Mouse (Mus musculus) kidney, embryonic 15.5 days (tissue): Measurements from ENCODE around the gene Carns1. TPM values are rescaled to one million over a fixed set of nuclear protein-coding genes. Genes with fewer than 3 reads are reported as not detected.

Experiments used
- ATAC-seq: fragments of 200-750 bp; cut with Nextera tagmentation; replicated peaks from 2 replicates; pipeline ENCODE4 v1.8.0; 2017; ENCODE audit warnings: moderate TSS enrichment; ENCODE audit not compliant: low FRiP score
- H3K27ac ChIP-seq: fragments of 300-500 bp; sonication (generic); 2 replicates; pipeline ENCODE4 v1.5.1; 2015; ENCODE audit warnings: mild to moderate bottlenecking, inconsistent platforms
- H3K27me3 ChIP-seq: fragments of 300-500 bp; sonication (generic); 2 replicates; pipeline ENCODE4 v1.6.1; 2015; ENCODE audit warnings: inconsistent platforms
- H3K36me3 ChIP-seq: fragments of 300-500 bp; sonication (generic); 2 replicates; pipeline ENCODE4 v1.6.1; 2015; ENCODE audit warnings: inconsistent platforms
- H3K4me1 ChIP-seq: fragments of 300-500 bp; sonication (generic); 2 replicates; pipeline ENCODE4 v1.6.1; 2015; ENCODE audit warnings: inconsistent platforms
- H3K4me2 ChIP-seq: fragments of 300-500 bp; sonication (generic); 2 replicates; pipeline ENCODE4 v1.6.1; 2015; ENCODE audit warnings: moderate library complexity, mild to moderate bottlenecking, inconsistent platforms
- H3K4me3 ChIP-seq: fragments of 300-500 bp; sonication (generic); replicated peaks from 2 replicates; pipeline ENCODE4 v1.5.1; 2015; ENCODE audit warnings: mild to moderate bottlenecking, inconsistent platforms
- H3K9ac ChIP-seq: fragments of 300-500 bp; sonication (generic); 2 replicates; pipeline ENCODE4 v1.6.1; 2015; ENCODE audit warnings: mild to moderate bottlenecking, inconsistent platforms
- H3K9me3 ChIP-seq: fragments of 300-500 bp; sonication (generic); replicated peaks from 2 replicates; pipeline ENCODE4 v1.6.1; 2016; ENCODE audit warnings: inconsistent platforms
- WGBS: fragments of 180-500 bp; shearing (Covaris S2); methylation state at CpG from one replicate; pipeline ENCODE4 v1.1.7; 2015; ENCODE audit warnings: mixed read lengths; 5-methylcytosine and 5-hydroxymethylcytosine counted together
- polyA plus RNA-seq: library from polyadenylated mRNA; unstranded; fragments of >200 nt; fragmentation: Nextera tagmentation; extraction: Ambion mirVana; gene quantifications from 2 replicates; pipeline ENCODE4 v1.2.1, GENCODE M21; 2015

Gene Carns1
- polyA plus RNA-seq, 1 experiment from 2014 or later: 2.9 TPM

DNA sequence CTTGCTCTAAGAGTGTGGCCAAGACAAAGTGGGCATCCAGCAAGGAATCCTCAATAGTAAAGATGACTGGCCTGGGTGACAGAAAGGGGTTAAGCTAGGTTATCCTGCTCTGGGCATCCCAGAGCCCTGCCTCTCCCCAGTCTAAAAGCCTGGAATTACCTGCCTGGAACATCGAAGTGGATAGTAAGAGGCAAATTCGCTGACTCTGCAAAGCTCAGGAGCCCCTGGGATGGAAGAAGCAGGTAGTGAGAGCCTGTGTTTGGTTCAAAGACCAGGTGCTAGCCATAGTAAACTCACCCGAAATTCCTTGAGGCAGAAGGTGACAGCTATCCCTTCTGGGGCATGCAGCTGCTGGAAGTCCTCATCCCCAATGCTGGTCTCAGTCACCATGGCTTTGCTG, 21.9 kb upstream of the Carns1 start:
- ATAC-seq: no peak
- 0 out of 2 replicates have a peak overlapping the region, but pooled peaks have one; percentile 45 for H3K27ac ChIP-seq
- H3K9ac ChIP-seq: no peak overlapping the region; the same call in 1 of the 2 replicates
- 63% methylated on average over 3 of the region's 3 CpGs for WGBS
- peaks cover 72% of the 10 kb centered on the region for H3K4me1 ChIP-seq
- no peaks in the 10 kb centered on the region for H3K27me3 ChIP-seq
- peaks cover 70% of the 10 kb centered on the region for H3K36me3 ChIP-seq
- no peak overlapping the region for H3K4me2 ChIP-seq
- no peak overlapping the region for H3K4me3 ChIP-seq
- H3K9me3 ChIP-seq: no peaks in the 10 kb centered on the region

- Histone ChIP-seq H3K4me1 (peaks cover 67% of the 10 kb centered on the region), H3K4me2 (no peak overlapping the region), H3K9ac (no peak overlapping the region), H3K36me3 (peaks cover 70% of the 10 kb centered on the region), H3K27me3 (no peaks in the 10 kb centered on the region), H3K27ac (peak overlapping the region; percentile 45), H3K4me3 (no peak overlapping the region), H3K9me3 (no peaks in the 10 kb centered on the region)
- 6% methylated on average over 5 of the region's 5 CpGs for WGBS
- no peak for ATAC-seq
These were observed 21.3 kb upstream of the Carns1 start for GRCm38 (mm10) chr19:4196548-4196947.

- Histone ChIP-seq H3K27me3 (no peaks in the 10 kb centered on the region), H3K4me3 (no peak overlapping the region), H3K36me3 (peaks cover 70% of the 10 kb centered on the region), H3K4me2 (no peak overlapping the region), H3K9me3 (no peaks in the 10 kb centered on the region), H3K9ac (no peak overlapping the region), H3K4me1 (peaks cover 72% of the 10 kb centered on the region), H3K27ac (peak overlapping the region; percentile 45)
- no peak for ATAC-seq
- 27% methylated on average over 2 of the region's 2 CpGs for WGBS
These were observed 20.8 kb upstream of the Carns1 start for GRCm38 (mm10) chr19:4196048-4196447.

DNA sequence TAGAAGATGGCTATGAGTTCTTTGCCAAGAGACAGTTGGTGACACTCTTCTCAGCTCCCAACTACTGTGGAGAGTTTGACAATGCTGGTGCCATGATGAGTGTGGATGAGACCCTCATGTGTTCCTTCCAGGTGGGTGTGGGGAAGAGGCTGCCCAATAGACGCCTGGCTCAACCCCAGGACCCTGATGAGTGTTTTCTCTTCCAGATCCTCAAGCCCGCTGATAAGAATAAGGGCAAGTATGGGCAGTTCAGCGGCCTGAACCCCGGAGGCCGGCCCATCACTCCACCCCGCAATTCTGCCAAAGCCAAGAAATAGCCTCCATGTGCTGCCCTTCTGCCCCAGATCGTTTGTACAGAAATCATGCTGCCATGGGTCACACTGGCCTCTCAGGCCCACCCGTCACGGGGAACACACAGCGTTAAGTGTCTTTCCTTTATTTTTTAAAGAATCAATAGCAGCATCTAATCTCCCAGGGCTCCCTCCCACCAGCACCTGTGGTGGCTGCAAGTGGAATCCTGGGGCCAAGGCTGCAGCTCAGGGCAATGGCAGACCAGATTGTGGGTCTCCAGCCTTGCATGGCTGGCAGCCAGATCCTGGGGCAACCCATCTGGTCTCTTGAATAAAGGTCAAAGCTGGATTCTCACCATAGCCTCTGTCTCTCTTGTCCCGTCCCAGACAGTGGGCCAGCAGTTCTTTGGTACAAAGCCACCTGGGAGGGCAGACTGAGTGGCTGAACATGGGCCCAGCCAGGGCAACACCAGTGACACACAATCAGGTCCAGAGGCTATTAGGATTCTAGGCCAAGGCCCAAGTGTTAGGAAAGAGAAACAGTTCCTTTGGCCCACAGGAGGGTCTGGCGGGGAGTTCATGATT, 19.7 kb upstream of the Carns1 start:
- H3K4me1 ChIP-seq: peaks cover 70% of the 10 kb centered on the region
- H3K9ac ChIP-seq: no peak overlapping the region
- H3K4me3 ChIP-seq: no peak overlapping the region
- 0 out of 2 replicates have a peak overlapping the region, but pooled peaks have one; percentile 45 for H3K27ac ChIP-seq
- no peaks in the 10 kb centered on the region for H3K27me3 ChIP-seq
- H3K36me3 ChIP-seq: peaks cover 67% of the 10 kb centered on the region
- 0 out of 2 replicates have a peak overlapping the region, but pooled peaks have one; percentile 77 for H3K4me2 ChIP-seq
- no peaks in the 10 kb centered on the region for H3K9me3 ChIP-seq
- whole genome bisulfite sequencing: 76% methylated on average over 12 of the region's 12 CpGs
- ATAC-seq: no peak

DNA sequence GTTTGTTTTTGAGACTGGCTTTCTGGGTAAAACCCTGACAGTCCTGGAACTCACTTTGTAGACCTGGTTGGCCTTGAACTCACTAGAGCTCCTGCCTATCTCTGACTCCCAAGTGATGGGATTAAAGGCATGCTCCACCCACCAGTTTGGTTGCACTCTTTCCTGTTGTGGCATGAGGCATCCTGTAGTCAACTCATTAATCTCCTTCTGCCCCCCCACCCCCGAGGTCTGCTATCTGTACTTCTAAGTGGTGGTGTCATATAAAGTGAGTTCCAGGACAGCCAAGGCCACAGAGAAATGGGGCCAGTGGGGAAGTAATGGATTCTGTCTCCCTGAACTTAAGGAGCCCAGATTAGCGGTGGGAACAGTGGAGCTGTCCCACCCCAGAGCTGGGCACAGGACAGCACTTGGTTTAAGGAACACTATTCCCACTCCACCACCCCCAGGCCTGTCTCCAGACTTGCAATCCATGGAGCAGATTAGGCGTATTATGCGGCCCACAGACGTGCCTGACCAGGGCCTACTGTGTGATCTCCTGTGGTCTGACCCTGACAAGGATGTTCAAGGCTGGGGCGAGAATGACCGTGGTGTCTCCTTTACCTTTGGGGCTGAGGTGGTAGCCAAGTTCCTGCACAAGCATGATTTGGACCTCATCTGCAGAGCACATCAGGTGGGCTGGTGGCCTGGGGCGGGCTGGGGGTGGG, 18.9 kb upstream of the Carns1 start:
- Histone ChIP-seq H3K27ac (no peak overlapping the region), H3K9ac (no peak overlapping the region), H3K9me3 (no peaks in the 10 kb centered on the region), H3K27me3 (no peaks in the 10 kb centered on the region), H3K4me1 (peaks cover 64% of the 10 kb centered on the region), H3K4me2 (0 out of 2 replicates have a peak overlapping the region, but pooled peaks have one; percentile 77), H3K4me3 (peak overlapping the region; percentile 87; the same call in 1 of the 2 replicates), H3K36me3 (peaks cover 59% of the 10 kb centered on the region)
- ATAC-seq: no peak
- WGBS: 83% methylated on average over 8 of the region's 8 CpGs

- no peaks in the 10 kb centered on the region for H3K27me3 ChIP-seq
- peak overlapping the region; percentile 98; the same call in 1 of the 2 replicates for H3K27ac ChIP-seq
- peak overlapping the region; percentile 77 for H3K4me2 ChIP-seq
- H3K36me3 ChIP-seq: peaks cover 49% of the 10 kb centered on the region
- WGBS: 59% methylated on average over 6 of the region's 6 CpGs
- H3K4me3 ChIP-seq: peak overlapping the region; percentile 87
- no peaks in the 10 kb centered on the region for H3K9me3 ChIP-seq
- peaks cover 65% of the 10 kb centered on the region for H3K4me1 ChIP-seq
- no peak for ATAC-seq
- H3K9ac ChIP-seq: peak overlapping the region; percentile 99
These were observed 17.9 kb upstream of the Carns1 start for GRCm38 (mm10) chr19:4193129-4193528.

GRCm38 (mm10) chr19:4192251-4192985, 17.1 kb upstream of the Carns1 start:
- H3K9ac ChIP-seq: peak overlapping the region; percentile 99
- under 1% methylated on average over 51 of the region's 52 CpGs for WGBS

DNA sequence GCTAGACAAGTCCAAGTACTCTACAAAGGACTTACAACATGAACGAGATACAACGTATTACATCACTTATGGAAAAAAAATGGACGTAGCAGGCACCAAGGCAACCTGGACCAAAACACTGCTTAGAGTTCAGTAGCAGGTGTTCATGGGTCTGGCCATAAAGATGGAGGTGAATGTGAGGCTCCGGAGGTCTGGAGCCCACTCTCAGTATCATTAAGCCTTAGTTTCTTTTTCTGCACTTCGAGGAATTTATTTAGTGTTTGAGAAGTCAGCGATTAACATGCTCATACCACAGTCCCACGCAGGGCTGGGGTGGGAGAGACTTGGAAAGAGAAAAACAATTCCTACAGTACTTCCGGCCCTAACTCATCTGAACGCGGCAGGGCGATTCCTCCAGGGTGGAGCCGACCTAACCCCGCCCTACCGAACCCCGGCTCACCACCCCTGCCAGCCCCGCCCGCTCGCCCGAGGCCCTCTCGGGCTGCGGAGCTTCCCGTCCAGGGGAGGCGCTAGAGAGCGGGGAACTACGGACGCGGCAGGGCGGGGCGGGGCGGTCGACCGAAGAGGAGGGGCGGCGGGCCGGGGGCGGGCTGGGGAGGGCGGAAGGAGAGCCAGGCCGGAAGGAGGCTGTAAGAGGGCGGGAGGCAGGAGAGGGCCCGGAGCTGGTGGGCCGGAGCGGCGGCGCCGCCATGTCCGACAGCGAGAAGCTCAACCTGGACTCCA, 16.4 kb upstream of the Carns1 start, which contains the start of gene Ppp1ca:
TSS of gene Ppp1ca (plus strand) at position 538 of the 723 bp plus-strand sequence.
- Histone ChIP-seq H3K27me3 (no peaks in the 10 kb centered on the region), H3K9ac (peak within 1 kb of the TSS; percentile 99), H3K4me3 (peak within 1 kb of the TSS; percentile 87), H3K4me1 (peaks cover 57% of the 10 kb centered on the region), H3K36me3 (peaks cover 35% of the 10 kb centered on the region), H3K9me3 (no peaks in the 10 kb centered on the region), H3K27ac (peak within 1 kb of the TSS; percentile 98), H3K4me2 (peak within 1 kb of the TSS; percentile 77)
- peak; percentile 94 for ATAC-seq
- 3% methylated on average over 41 of the region's 47 CpGs for WGBS

More at GRCm38 (mm10) chr19:4192251-4192985, 17.1 kb upstream of the Carns1 start:
- peak overlapping the region; percentile 77 for H3K4me2 ChIP-seq
- H3K4me1 ChIP-seq: peaks cover 65% of the 10 kb centered on the region
- peak overlapping the region; percentile 98 for H3K27ac ChIP-seq
- no peaks in the 10 kb centered on the region for H3K27me3 ChIP-seq
- H3K9me3 ChIP-seq: no peaks in the 10 kb centered on the region
- peak overlapping the region; percentile 87 for H3K4me3 ChIP-seq
- ATAC-seq: peak; percentile 57; the same call in 1 of the 2 replicates
- peaks cover 42% of the 10 kb centered on the region for H3K36me3 ChIP-seq

DNA sequence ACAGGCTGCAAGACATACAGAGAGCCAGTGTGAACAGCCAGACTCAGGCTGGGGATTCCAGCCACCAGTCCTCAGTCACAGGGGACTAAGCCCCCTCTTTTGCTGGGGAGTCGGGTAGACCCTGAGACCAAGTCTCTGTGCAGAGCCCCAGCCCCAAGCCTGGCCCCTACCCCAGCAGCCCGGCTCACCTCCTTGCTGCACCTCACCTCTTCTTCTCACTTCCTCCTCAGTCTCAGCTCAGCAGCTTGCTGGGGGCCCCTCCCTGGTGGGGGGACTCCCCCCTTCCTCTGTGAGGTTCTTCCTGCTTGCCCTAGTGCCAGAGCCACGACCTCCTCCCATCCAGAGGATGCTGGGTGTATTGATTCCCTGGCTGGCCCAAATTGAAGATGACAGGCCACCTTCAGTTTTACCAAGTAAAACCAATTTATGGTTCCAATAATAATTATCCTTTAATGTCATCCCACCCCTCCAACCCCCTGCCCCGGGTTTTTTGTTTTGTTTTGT, 15.6 kb upstream of the Carns1 start, which contains the start of gene Tbc1d10c:
TSS of gene Tbc1d10c (minus strand) at position 454 of the 504 bp plus-strand sequence.
- Histone ChIP-seq H3K4me1 (peaks cover 50% of the 10 kb centered on the region), H3K9ac (peak within 1 kb of the TSS; percentile 99), H3K4me2 (peak within 1 kb of the TSS; percentile 77), H3K9me3 (no peaks in the 10 kb centered on the region), H3K27me3 (no peaks in the 10 kb centered on the region), H3K27ac (peak within 1 kb of the TSS; percentile 98), H3K4me3 (peak within 1 kb of the TSS; percentile 87), H3K36me3 (peaks cover 28% of the 10 kb centered on the region)
- no peak for ATAC-seq
- 35% methylated on average over 4 of the region's 4 CpGs for WGBS

GRCm38 (mm10) chr19:4189051-4189620, 13.9 kb upstream of the Carns1 start:
- Histone ChIP-seq H3K9me3 (no peaks in the 10 kb centered on the region), H3K27ac (no peak overlapping the region), H3K4me1 (peaks cover 48% of the 10 kb centered on the region), H3K9ac (no peak overlapping the region), H3K4me2 (no peak overlapping the region), H3K36me3 (peaks cover 11% of the 10 kb centered on the region), H3K4me3 (no peak overlapping the region), H3K27me3 (no peaks in the 10 kb centered on the region)
- ATAC-seq: no peak
- WGBS: 83% methylated on average over 12 of the region's 12 CpGs
